Mouse (Mus musculus): Measurements from ENCODE around the gene Cdk5rap2. TPM values are rescaled to one million over a fixed set of nuclear protein-coding genes. Genes with fewer than 3 reads are reported as not detected.

Gene Cdk5rap2
- polyA plus RNA-seq (2016; fragmentation: Nextera tagmentation; extraction: Ambion mirVana) = 21.7 and 24.7 TPM in 2 replicates

DNA sequence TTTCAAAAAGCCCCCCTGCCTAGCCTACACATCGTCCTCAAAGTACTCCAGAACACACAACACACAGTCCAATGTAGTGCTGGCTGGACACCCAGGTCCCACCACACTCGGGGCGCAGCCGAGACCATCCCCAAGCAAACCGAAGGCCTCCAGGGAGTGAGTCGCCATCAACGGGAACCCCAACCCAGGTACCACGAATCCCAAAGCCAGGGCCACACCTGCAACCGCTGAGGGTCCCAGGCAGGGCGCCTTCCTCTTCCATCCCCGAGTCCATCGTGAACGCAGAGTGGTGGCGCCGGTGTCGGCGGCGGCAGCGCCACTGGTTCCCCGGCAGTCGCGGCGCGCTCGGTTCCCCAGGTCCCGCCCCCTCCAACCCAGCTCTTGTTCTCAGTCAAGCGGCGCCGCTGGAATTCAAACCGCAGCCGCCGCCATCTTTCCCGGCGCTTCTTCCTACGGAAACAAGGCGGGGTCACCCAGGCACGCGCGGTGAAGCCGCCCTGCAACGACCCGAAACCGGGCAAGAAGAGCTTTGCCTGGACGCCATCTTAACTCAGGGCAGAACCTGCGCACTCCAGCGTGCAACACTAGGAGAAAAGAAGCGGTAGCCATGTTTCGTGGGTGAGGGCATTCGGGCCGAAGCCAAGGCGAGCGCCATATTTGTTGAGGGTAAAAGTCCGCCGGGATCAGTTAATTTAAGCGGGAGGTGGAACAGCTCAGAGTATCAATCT lies at the start of gene Cdk5rap2:
Cdk5rap2 (minus strand) TSS at position 450 of the 728 bp plus-strand sequence.
- no peaks in the 10 kb centered on the region for H3K27me3 ChIP-seq (ENCODE audit: low read depth, poor library complexity, severe bottlenecking)
- no peaks in the 10 kb centered on the region for H3K9me3 ChIP-seq (replicated peaks)
- under 1% methylated on average over 55 of the region's 55 CpGs for WGBS
- H3K4me3 ChIP-seq = peak within 1 kb of the TSS; percentile 82
- peaks cover 41% of the 10 kb centered on the region for H3K4me1 ChIP-seq
- peaks cover 3% of the 10 kb centered on the region for H3K36me3 ChIP-seq
- peak within 1 kb of the TSS; percentile 94 for H3K27ac ChIP-seq (replicated peaks)
- DNase-seq (ENCODE audit: low spot score) = peak; percentile 97

DNA sequence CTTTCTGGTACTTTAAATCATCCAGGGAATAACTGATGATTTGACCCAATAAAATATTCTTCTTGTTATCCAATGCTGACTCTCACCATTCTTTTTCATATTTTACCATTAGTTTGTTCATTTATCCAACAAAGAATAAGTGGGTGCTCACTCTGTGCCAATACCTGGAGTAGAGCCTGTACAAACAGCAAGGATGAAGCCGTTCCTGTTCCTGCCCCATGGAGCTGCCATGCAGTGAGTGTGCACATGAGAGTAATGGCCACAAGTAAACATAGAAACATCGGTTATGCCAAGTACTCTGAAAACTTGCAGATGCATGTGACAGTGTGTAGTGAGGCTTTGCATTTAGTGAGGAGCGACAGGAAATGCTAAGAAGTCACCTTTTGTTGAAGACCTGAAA lies 41.9 kb upstream of the Cdk5rap2 start:
- Histone ChIP-seq H3K27me3 (ENCODE audit: low read depth, poor library complexity, severe bottlenecking) (no peaks in the 10 kb centered on the region), H3K4me1 (no peaks in the 10 kb centered on the region), H3K36me3 (peaks cover 22% of the 10 kb centered on the region; the same call in 1 of the 2 replicates), H3K9me3 (replicated peaks) (no peaks in the 10 kb centered on the region), H3K4me3 (no peak overlapping the region), H3K27ac (replicated peaks) (no peak overlapping the region)
- WGBS = 92% methylated on average over 3 of the region's 3 CpGs
- no peak for DNase-seq (ENCODE audit: low spot score)

DNA sequence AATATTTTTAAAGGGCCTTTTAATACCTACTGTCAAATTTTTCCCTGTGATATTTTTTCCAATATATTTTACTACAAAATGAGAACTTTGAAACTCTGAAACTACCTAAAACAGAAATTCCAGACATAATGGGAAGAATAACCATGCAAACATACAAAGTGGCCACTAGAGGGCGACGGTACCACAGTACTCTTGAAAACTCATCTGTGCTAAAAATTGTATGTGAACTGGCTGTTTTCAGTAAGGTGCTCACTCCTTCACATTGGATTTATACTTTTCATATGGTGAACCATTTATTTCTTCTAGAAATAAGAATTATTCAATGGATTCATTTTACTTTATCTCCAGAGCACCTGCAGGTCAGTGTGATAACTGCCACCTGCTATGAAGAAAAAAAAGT lies 41.5 kb upstream of the Cdk5rap2 start:
- WGBS = 0% methylated on average over 2 of the region's 2 CpGs
- Histone ChIP-seq H3K4me1 (no peaks in the 10 kb centered on the region), H3K27ac (replicated peaks) (no peak overlapping the region), H3K36me3 (peaks cover 22% of the 10 kb centered on the region; the same call in 1 of the 2 replicates), H3K27me3 (ENCODE audit: low read depth, poor library complexity, severe bottlenecking) (no peaks in the 10 kb centered on the region), H3K9me3 (replicated peaks) (no peaks in the 10 kb centered on the region), H3K4me3 (no peak overlapping the region)
- DNase-seq (ENCODE audit: low spot score) = peak; percentile 22

DNA sequence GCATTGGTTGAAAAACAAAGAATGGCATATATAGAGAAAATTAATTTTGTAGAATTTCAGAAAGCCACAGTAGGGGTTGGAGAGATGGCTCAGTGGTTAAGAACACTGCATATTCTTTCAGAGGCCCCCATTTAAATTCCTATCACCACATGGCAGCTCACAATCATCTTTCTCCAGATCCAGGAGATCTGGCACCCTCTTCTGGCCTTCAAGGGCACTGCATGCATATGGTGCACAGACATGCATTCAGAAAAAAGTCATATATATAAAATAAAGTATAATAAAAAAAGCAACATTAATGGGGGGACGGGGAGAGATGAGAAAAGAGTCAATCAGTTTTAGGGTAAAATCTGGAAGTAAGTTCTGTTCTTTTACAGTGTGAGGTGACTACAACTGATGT lies 39.4 kb upstream of the Cdk5rap2 start:
- H3K4me1 ChIP-seq = no peaks in the 10 kb centered on the region
- WGBS = 77% methylated on average over 1 of the region's 1 CpGs
- H3K36me3 ChIP-seq = peaks cover 13% of the 10 kb centered on the region; the same call in 1 of the 2 replicates
- no peak overlapping the region for H3K27ac ChIP-seq (replicated peaks)
- H3K27me3 ChIP-seq (ENCODE audit: low read depth, poor library complexity, severe bottlenecking) = no peaks in the 10 kb centered on the region
- DNase-seq (ENCODE audit: low spot score) = no peak
- H3K4me3 ChIP-seq = no peak overlapping the region
- no peaks in the 10 kb centered on the region for H3K9me3 ChIP-seq (replicated peaks)

DNA sequence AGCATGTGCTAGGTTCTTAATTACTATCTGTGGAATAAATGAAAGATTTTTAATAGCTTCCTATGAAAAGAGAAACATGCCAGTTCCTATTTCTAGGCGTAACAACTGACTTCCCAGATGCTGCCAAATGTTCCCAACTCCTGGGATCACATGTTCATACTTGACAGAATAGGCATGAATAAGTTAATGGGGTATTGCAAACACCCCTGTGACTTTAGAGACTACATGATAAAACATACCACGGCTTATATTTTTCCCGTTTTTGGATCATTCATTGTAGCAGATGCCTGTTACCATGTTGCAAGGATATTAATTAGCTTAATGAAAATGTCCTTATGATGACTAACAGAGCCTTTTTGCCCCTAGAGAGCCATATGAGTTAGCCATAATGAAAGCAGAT lies 36.5 kb upstream of the Cdk5rap2 start:
- H3K27ac ChIP-seq (replicated peaks) = no peak overlapping the region

DNA sequence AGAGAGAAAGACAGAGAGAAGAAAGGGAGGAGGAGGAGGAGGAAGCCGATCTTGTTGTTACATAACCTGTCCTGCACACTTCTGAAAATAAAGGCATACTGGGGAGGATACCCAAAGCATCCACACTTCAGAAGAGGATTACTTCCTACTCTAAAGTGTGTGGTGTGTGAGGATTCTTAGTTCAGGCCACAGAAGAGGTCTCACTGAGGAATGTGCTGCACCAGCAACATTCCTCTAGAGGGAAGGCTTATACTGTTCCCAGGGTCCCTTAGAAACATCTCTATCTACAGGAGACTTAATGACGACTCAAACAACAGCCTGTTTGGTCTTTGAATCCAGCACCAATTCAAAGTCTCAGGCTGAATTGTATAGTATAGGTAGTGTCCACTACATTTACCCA lies 10.0 kb upstream of the Cdk5rap2 start:
- Histone ChIP-seq H3K9me3 (replicated peaks) (no peaks in the 10 kb centered on the region), H3K27me3 (ENCODE audit: low read depth, poor library complexity, severe bottlenecking) (no peaks in the 10 kb centered on the region), H3K4me3 (no peak overlapping the region), H3K4me1 (no peaks in the 10 kb centered on the region), H3K27ac (replicated peaks) (no peak overlapping the region), H3K36me3 (no peaks in the 10 kb centered on the region)
- WGBS = 51% methylated on average over 2 of the region's 2 CpGs
- DNase-seq (ENCODE audit: low spot score) = no peak

More for the DNA sequence above, 36.5 kb upstream of the Cdk5rap2 start:
- Histone ChIP-seq H3K27me3 (ENCODE audit: low read depth, poor library complexity, severe bottlenecking) (no peaks in the 10 kb centered on the region), H3K9me3 (replicated peaks) (no peaks in the 10 kb centered on the region), H3K4me3 (no peak overlapping the region), H3K4me1 (no peaks in the 10 kb centered on the region), H3K36me3 (peaks cover 13% of the 10 kb centered on the region; the same call in 1 of the 2 replicates)
- WGBS = 94% methylated on average over 3 of the region's 3 CpGs
- no peak for DNase-seq (ENCODE audit: low spot score)

DNA sequence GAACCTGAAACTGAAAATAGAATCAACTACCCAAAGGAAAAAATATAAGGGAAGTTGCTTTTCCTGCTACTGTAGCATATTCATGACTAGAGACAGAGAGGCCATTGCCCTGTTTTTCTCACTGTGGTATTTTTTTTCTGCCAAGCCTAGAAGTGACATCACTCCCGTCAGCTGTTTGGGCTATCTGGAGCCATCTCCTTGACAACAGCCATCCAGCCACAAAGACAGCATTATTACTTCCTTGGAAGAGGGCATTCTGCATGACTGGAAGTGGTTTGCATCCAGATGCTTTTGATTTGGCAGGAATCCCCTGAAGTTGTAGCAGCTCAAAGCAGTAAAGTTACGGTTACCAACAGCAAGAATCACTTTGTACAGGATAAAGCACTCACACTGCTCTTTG lies 1.9 kb upstream of the Cdk5rap2 start:
- Histone ChIP-seq H3K27ac (replicated peaks) (peak overlapping the region; percentile 94), H3K4me1 (peaks cover 41% of the 10 kb centered on the region), H3K27me3 (ENCODE audit: low read depth, poor library complexity, severe bottlenecking) (no peaks in the 10 kb centered on the region), H3K36me3 (no peaks in the 10 kb centered on the region), H3K9me3 (replicated peaks) (no peaks in the 10 kb centered on the region), H3K4me3 (no peak overlapping the region)
- 38% methylated on average over 2 of the region's 2 CpGs for WGBS
- DNase-seq (ENCODE audit: low spot score) = peak; percentile 53

DNA sequence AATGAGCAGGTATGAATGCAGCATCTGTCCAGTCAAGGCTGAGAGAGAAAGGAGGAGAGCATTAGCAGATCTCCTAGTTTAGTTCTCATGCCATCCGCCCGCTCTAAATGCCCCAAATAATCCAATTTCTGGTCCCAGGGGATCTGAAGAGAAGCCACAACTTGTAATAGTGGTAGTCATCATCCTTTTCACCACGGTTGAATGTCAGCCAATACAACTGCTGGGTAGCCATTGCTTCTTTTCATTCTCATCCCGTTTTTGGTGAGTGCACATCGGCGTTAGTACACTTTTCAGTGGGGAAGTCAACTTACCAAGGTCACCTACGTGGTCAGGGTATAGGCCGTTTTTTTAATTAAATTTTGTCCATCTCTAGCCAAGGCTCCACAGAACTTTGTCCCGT lies 787 bp downstream of the Cdk5rap2 start:
- no peaks in the 10 kb centered on the region for H3K27me3 ChIP-seq (ENCODE audit: low read depth, poor library complexity, severe bottlenecking)
- peaks cover 10% of the 10 kb centered on the region for H3K36me3 ChIP-seq
- H3K4me1 ChIP-seq = peaks cover 41% of the 10 kb centered on the region
- DNase-seq (ENCODE audit: low spot score) = no peak
- H3K9me3 ChIP-seq (replicated peaks) = no peaks in the 10 kb centered on the region
- peak overlapping the region; percentile 82 for H3K4me3 ChIP-seq
- WGBS = 26% methylated on average over 9 of the region's 9 CpGs
- peak overlapping the region; percentile 94 for H3K27ac ChIP-seq (replicated peaks)

DNA sequence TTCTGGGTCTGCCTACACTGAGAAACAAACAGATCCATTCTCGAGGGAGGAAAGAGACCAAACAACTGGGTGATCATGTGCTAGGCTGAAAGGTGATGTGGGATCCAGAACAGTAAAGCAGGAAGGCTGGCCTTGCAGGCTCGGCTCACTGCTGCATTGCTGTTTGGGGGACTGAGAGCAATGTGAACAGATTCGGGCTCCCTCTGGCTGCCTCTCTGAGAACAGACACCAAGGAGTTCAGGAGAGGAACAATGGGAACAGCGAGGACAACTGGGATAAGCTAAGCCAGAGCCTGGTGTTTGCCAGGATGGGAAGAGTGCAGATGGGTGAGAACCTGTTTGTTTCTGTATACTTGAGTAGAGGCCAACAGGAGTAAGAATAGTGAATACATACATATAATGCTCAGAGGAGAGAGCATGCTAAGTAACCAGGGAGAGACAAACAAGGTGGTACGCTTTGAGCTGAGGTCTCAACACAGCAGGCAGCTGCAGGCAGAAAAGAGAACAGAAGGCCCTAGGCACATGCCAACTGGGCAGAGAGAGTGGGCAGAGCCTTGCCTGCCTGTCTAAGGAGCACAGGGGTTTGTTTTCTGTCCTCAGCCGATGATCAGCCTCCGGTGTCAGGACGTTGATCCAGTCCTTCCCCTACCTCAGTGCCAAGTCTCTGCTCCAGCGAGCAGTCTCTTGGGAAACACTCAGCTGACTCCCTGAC lies 8.0 kb downstream of the Cdk5rap2 start:
- Histone ChIP-seq H3K4me1 (peaks cover 2% of the 10 kb centered on the region; the same call in 1 of the 2 replicates), H3K36me3 (peaks cover 76% of the 10 kb centered on the region), H3K9me3 (replicated peaks) (no peaks in the 10 kb centered on the region), H3K27ac (replicated peaks) (peak overlapping the region; percentile 47; the same call in 1 of the 2 replicates), H3K27me3 (ENCODE audit: low read depth, poor library complexity, severe bottlenecking) (no peaks in the 10 kb centered on the region), H3K4me3 (no peak overlapping the region)
- no peak for DNase-seq (ENCODE audit: low spot score)
- 76% methylated on average over 9 of the region's 9 CpGs for WGBS

DNA sequence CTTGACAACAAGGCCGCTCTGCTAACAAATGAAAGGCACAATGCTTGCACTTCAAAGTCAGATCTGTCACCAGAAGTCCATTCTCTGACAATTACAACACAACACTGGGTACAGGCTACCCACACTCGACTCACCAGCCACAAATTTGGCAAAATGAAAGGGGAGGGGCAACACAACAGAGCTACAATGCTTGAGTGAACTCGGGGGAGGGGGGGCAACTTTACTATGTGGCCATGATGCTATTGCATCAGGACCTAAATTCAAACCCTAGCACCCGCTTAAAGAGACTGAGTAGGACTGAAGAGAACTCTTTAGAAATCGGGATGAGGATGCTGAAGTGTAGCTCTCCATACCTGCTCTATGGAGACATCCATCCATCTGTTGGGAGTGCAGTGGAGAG lies 10.8 kb downstream of the Cdk5rap2 start:
- Histone ChIP-seq H3K4me3 (no peak overlapping the region), H3K36me3 (peaks cover 77% of the 10 kb centered on the region), H3K4me1 (no peaks in the 10 kb centered on the region), H3K27me3 (ENCODE audit: low read depth, poor library complexity, severe bottlenecking) (no peaks in the 10 kb centered on the region), H3K27ac (replicated peaks) (no peak overlapping the region), H3K9me3 (replicated peaks) (no peaks in the 10 kb centered on the region)
- no peak for DNase-seq (ENCODE audit: low spot score)
- 85% methylated on average over 5 of the region's 5 CpGs for WGBS

DNA sequence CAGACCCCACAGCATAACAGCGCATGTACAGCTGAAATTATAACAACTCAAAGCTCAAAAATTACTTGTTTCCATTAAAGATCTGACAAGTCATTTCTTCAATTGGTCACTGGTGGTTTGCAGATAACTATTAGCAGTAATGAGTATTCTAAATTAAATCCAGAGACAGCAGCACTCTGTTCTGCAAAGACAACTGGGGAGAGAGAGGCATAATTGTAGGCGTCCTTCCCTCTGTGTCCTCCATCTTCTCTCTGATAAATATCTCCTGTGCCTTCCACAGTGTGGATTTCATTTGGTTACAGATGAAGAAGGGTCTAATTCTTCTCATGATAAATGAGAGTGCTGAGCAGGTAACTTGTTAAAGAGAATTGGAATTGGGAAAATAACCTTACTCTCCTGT lies 11.2 kb downstream of the Cdk5rap2 start:
- no peak overlapping the region for H3K27ac ChIP-seq (replicated peaks)
- H3K27me3 ChIP-seq (ENCODE audit: low read depth, poor library complexity, severe bottlenecking) = no peaks in the 10 kb centered on the region
- no peaks in the 10 kb centered on the region for H3K9me3 ChIP-seq (replicated peaks)
- 95% methylated on average over 2 of the region's 2 CpGs for WGBS
- H3K4me1 ChIP-seq = no peaks in the 10 kb centered on the region
- no peak overlapping the region for H3K4me3 ChIP-seq
- no peak for DNase-seq (ENCODE audit: low spot score)
- H3K36me3 ChIP-seq = peaks cover 80% of the 10 kb centered on the region

DNA sequence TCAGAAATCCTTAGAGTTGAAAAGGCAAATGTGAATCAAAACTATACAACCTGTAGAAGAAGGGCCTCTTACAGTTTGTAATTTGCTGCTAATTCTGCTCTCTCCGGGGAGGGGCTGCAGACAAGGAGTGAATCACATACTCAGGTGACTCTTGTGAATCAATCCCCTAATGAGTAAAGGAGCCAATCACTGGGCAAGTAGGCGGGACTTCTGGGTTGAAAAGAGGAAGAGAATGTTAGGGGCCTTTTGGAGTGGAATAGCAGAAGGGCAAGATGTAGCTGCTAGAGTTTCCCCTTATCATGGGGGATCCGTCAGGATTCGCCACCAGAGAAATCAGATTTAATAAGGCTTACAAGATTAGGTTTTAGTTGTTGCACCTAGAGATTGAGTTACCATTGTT lies 12.2 kb downstream of the Cdk5rap2 start:
- WGBS = 82% methylated on average over 4 of the region's 4 CpGs
- no peaks in the 10 kb centered on the region for H3K9me3 ChIP-seq (replicated peaks)
- no peaks in the 10 kb centered on the region for H3K4me1 ChIP-seq
- DNase-seq (ENCODE audit: low spot score) = no peak
- H3K27ac ChIP-seq (replicated peaks) = no peak overlapping the region
- peaks cover 79% of the 10 kb centered on the region for H3K36me3 ChIP-seq
- H3K4me3 ChIP-seq = no peak overlapping the region
- H3K27me3 ChIP-seq (ENCODE audit: low read depth, poor library complexity, severe bottlenecking) = no peaks in the 10 kb centered on the region

DNA sequence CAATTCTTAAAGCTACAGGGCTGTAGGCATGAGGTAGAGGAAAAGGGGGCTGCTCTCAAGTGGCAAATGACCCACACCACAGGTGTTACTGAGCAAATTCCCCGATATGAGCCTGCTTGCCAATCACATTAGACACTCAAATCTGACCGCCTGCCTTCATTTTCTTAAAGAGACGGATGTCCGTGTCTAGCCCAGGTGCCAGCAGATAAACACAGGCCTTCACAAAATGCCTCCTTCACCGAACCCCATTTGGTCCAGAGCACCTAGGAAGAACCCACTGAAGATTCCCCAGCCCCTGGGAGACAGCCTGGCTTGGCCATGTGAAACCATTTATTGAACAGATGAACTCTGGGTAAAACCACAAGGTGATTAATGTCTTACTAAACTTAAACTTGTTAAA lies 13.5 kb downstream of the Cdk5rap2 start:
- Histone ChIP-seq H3K27ac (replicated peaks) (no peak overlapping the region), H3K27me3 (ENCODE audit: low read depth, poor library complexity, severe bottlenecking) (no peaks in the 10 kb centered on the region), H3K36me3 (peaks cover 78% of the 10 kb centered on the region), H3K4me3 (no peak overlapping the region), H3K4me1 (no peaks in the 10 kb centered on the region), H3K9me3 (replicated peaks) (no peaks in the 10 kb centered on the region)
- DNase-seq (ENCODE audit: low spot score) = no peak
- WGBS = 93% methylated on average over 5 of the region's 5 CpGs
